Mouse (Mus musculus) bone marrow macrophage, adult 2 months (primary cell): ENCODE data around the gene Oas1d.

ENCODE experiments used
- CTCF ChIP-seq: IDR thresholded peaks from 2 replicates; pipeline ENCODE4 v1.5.1; 2012; ENCODE audit warnings: low read depth, mild to moderate bottlenecking, low read length, moderate library complexity
- POLR2A ChIP-seq: IDR thresholded peaks from 2 replicates; pipeline ENCODE4 v1.6.1; 2012; ENCODE audit warnings: mild to moderate bottlenecking, low read depth, low read length, borderline replicate concordance

DNA sequence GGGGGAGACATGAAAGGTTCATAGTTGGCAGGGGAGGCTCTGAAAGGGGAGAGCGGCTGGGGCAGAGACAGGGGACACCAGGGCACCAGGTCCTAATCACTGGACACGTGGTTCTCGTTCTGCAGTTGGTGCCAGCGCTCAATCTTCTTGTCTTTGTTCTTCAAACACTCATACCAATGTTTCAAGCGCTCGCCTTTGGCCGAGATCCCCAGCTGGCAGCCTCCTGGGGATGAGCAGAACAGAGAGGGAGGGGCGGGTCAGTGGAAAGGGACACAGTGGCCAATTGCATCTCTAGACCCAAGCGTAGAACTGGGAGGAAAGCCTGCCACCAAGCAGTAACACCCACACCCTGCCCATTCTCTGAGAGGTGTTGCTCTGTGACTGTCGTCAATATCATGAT, 27.7 kb downstream of the Oas1d start:
- TF ChIP-seq POLR2A (no peak), CTCF (no peak)
